Mouse (Mus musculus): ENCODE measurements around the gene Fance.

GRCm38 (mm10) chr17:28294449-28295333 lies 18.6 kb upstream of the Fance start:
- no peak for TF ChIP-seq CTCF (conservative IDR thresholded peaks at IDR 0.05; ENCODE audit: insufficient read depth, insufficient read length, low read depth, low read length)
- no peak for TF ChIP-seq POLR2A (IDR thresholded peaks at IDR 0.05; ENCODE audit: low read depth, low read length)

All from kidney, adult 2 months (tissue).